Mouse (Mus musculus): ENCODE results near the gene Zfp511. TPM values are rescaled to one million over a fixed set of nuclear protein-coding genes. Genes with fewer than 3 reads are reported as not detected.

Gene Zfp511
- total RNA-seq, 4 experiments from 2014 or later: 21.2 to 27.8 (median 27.0) TPM

DNA sequence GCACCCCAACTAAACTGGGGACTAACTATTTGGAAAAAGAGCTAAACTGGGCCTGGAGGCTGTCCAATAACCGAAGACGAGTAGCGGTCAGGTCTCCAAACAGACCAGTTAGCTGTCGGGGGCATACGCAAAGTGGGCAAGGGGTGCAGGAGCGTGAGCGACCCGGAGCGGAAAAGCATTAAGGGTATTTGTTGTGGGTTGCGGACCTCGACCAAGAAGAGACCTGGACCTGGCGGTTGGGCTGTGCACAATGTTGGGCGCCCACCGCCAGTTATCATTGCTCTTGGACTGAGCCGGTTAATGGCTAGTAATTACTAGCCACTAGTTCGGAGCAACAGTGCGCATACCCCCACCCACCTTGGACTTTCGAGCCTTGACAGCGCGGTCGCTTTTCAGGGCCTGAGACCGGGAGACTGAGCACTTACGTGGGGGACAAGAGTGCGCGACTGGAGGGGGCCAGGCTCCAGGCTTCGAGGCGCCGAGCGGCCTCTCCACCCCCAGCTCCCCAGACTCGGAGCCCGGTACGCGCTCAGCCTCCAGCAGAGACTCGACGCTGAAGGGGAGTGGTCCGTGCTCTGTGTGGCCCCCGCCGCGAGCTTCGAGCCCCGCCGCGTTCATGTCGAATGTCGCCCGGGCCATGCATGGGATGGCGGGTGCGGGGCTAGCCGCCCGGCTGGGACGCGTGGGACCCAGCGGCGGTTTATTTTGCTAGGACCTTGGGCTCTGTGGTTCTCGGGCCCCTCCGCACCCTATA is 12.3 kb downstream of the Zfp511 start, which contains the start of gene Msx3:
Gene Msx3 (minus strand): TSS at position 729 of the 754 bp plus-strand sequence.
- DNase-seq (ENCODE audit: low spot score in 2 of 2): no peak

GRCm38 (mm10) chr7:140049115-140049689 is 13.0 kb downstream of the Zfp511 start:
- DNase-seq (ENCODE audit: low spot score in 2 of 2): no peak

GRCm38 (mm10) chr7:140054124-140054523 is 17.9 kb downstream of the Zfp511 start:
- DNase-seq (ENCODE audit: low spot score in 2 of 2): peak; percentile 32 to 47

- no peak for DNase-seq (ENCODE audit: low spot score in 2 of 2)
Measured at GRCm38 (mm10) chr7:140057413-140058407, 21.5 kb downstream of the Zfp511 start.

DNA sequence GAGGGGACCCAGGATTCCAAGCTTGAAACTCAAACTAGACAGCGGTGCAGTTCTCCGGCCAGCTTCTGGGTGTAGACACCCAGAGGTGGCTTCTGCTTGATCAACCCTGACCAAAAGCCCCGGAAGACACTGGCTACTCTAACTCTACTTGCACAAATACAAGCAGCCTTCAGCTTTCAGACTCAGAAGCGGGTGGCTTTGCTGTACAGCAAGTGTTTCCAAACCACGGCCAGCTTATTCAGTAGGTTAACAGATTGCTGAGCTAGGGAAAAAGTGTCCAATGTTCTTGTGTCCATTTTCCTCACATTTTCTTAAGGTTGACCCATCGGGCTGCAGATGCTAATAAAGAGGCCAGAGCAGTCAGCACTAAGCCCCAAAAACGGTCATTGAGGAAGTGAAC is 22.3 kb downstream of the Zfp511 start:
- DNase-seq (ENCODE audit: low spot score in 2 of 2): no peak

DNA sequence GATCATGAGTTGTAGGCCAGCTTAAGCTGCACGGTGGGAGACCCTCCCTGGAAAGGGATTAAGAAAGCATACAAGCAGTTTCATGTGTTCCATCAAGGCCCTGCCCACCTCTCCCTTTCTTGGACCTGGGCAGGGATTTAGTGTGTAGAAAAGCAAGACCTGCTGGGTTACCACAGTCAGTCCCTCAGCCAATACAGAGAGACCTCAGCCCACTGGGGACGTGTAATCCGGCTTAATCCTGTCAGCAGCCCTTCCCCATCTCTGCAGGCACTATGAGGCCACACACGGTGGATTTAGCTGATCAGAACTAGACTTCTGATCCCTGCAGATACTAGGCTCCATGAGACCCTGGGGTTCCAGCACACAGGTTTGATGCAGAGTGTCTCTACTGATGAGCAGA is 23.4 kb downstream of the Zfp511 start:
- DNase-seq (ENCODE audit: low spot score in 2 of 2): no peak

- DNase-seq (ENCODE audit: low spot score in 2 of 2): no peak
Measured at GRCm38 (mm10) chr7:140060936-140061831, 25.0 kb downstream of the Zfp511 start.

DNA sequence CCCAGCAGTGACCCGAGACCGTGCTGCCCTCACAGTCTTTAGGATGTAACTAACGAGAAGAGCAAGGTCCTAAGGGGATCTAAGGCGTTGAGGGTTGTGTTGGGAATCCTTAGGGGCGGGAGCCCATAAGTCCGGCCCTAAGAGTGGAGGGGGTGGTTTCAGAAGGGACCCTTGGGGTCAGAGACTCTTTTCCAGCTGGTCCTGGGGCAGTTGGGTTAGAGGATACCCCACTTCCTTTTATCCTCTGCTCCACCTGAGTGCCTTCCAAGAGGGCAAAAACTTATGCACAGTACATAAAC is 25.6 kb downstream of the Zfp511 start:
- no peak for DNase-seq (ENCODE audit: low spot score in 2 of 2)

GRCm38 (mm10) chr7:140062307-140062706 is 26.1 kb downstream of the Zfp511 start:
- no peak for DNase-seq (ENCODE audit: low spot score in 2 of 2)

DNA sequence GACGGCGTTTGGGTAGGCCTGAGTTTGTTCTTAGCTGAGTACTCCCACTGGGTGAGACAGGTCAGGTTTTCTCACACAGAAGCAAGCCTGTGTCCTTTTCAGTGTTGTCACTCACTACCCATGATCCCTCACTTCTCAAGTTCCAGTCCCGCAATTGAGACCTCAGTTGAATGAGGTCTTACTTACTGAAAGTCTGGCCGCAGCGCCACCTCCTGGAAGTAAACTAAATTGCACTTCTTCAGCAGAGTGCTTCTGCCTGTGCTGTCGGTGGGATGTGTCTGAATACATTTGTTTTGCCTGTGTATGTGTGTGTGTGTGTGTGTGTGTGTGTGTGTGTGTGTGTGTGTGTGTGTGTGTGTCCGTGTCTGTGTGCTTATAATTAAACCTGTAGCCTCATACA is 26.9 kb downstream of the Zfp511 start:
- peak; percentile 60 to 83 for DNase-seq (ENCODE audit: low spot score in 2 of 2)

DNA sequence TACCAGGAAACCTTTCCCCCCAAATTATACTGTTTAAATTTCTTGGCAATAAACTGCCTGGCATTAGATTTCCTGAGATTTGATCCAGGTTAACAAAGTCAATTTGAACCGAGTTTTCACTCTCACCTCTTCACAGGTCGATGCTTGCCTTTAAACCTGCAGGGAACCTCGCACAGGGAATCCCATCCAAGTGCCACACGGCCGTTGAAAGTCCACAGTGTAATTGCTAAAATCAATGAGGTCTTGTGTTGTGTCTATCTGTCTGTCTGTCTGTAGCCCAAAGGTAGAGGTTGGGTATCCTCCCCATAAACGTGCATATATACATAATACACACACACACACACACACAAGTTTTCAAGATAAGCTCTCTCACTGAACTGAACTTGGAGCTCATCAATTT is 31.2 kb downstream of the Zfp511 start:
- DNase-seq (ENCODE audit: low spot score in 2 of 2): no peak

DNA sequence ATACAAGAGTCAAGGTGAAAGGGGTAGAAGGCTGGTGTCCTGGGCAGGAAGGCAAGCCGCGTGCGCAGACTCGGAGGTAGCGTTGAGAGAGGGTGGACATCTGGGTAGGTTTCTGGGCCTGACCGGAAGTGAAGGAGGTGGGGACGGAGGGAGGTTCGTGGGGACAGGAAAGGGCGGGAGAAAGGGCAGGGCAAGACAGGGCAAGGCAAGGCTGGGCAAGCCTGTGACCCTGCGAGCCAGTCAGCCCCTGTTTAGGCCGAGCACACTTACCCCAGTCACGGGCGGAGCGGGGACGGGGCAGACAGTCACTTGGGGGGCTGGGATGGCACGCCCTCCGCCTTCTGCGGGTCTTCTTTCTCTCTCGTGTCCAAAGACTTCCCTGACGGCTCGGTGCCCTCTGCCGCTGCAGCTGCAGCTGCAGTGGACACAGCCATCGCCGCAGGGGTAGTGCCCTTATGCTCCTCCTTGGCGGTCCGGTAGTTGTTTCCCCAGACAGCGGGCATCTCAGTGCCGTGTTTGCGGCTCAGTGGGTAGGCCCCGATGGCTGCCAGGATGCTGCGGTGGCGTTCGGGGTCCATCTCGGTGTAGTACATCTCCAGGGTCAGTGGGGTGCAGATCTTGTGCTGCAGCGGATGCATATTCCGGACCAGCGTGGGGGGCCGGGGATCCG is 34.0 kb downstream of the Zfp511 start:
- no peak for DNase-seq (ENCODE audit: low spot score in 2 of 2)

GRCm38 (mm10) chr7:140077698-140078097 is 41.5 kb downstream of the Zfp511 start:
- DNase-seq (ENCODE audit: low spot score in 2 of 2): no peak

GRCm38 (mm10) chr7:140078711-140079110 is 42.5 kb downstream of the Zfp511 start:
- peak in 1 of 2 experiments; percentile 80 for DNase-seq (ENCODE audit: low spot score in 2 of 2)

GRCm38 (mm10) chr7:140080503-140081156 is 44.4 kb downstream of the Zfp511 start:
- DNase-seq (ENCODE audit: low spot score in 2 of 2): peak; percentile 90 to 92

- DNase-seq (ENCODE audit: low spot score in 2 of 2): peak; percentile 43 to 45
Measured at GRCm38 (mm10) chr7:140081408-140082241, 45.4 kb downstream of the Zfp511 start.

DNA sequence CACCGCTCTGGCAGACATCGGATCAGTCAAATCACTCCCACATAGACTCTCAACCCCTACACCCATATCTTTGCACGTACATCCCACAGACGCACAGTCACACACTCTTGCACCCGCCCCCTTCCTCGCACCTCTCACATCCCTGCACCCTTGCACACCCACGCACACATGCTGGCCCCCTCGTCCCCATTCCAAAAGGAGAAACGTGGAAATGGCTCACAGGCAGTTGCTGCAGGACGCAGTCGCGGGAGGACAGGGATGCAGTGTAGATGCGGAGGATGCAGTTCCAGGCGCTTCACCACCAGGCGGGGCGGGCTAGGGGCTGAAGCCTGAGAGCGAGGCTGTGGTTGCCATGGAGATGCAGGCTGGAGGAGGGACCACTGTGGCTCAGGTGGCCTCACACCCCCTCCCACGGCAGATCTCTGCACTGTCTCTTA is 46.1 kb downstream of the Zfp511 start, which contains the start of gene Caly:
Gene Caly (minus strand): TSS at position 307 of the 437 bp plus-strand sequence.
- DNase-seq (ENCODE audit: low spot score in 2 of 2): peak; percentile 89 to 93

All from layer of hippocampus, adult 8-10 months (tissue).